Mouse (Mus musculus) colon, adult 2 months (tissue): ENCODE results near the gene Snx20. TPM values are rescaled to one million over a fixed set of nuclear protein-coding genes. Genes with fewer than 3 reads are reported as not detected.

Experiments used
- polyA plus RNA-seq: library from polyadenylated mRNA; depleted of rRNA; stranded (reverse); fragments of >200 nt; gene quantifications from 2 replicates; pipeline ENCODE4 v1.2.3, GENCODE M21; 2012; rRNA removed

The Snx20 gene
- 29.2 and 35.8 TPM in 2 replicates for polyA plus RNA-seq

DNA sequence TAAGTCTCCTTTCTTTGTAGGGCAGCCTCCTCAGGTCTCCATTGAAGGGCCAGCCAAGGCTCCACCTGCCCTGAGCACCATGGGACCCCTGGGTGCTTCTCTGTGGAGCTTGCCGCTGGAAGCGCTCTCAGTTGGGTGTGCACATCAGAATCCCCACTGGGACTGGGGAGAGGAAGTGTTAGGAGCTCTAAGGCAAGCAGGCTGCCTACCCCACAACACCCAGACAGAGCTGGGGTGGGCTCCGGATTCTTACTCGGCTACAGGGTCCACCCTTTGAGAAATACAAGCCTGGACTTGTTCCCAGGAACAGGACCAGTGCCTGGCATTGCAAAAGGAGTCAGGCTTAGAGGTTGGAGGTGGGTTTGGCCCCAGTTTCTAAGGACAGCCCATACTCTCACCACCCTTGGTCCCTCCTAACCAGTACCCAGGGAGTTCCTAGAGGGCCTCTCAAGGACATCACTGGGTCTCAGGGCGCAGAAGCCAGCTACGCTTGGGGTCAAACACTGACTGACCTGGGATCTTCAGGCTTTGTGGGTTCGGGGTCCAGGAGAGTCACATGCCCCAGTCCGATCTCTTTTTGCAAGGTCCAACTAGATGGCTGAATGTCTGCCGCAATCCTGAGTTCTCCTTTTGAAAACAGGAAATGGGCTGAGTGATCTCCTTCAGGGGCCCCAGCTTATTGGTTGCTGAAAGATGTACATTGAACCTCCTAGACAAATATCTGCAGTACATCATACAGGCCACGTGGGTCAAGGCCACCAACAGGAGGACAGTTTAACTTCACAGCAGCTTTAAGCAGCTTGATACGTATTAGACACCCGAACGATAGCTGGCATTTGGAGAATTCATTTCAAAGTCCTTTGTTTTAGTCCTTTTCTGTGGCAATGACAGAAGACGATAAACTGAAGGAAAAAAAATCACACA lies at the start of gene Snx20:
TSS of gene Snx20 (minus strand) at position 655 of the 924 bp plus-strand sequence.

DNA sequence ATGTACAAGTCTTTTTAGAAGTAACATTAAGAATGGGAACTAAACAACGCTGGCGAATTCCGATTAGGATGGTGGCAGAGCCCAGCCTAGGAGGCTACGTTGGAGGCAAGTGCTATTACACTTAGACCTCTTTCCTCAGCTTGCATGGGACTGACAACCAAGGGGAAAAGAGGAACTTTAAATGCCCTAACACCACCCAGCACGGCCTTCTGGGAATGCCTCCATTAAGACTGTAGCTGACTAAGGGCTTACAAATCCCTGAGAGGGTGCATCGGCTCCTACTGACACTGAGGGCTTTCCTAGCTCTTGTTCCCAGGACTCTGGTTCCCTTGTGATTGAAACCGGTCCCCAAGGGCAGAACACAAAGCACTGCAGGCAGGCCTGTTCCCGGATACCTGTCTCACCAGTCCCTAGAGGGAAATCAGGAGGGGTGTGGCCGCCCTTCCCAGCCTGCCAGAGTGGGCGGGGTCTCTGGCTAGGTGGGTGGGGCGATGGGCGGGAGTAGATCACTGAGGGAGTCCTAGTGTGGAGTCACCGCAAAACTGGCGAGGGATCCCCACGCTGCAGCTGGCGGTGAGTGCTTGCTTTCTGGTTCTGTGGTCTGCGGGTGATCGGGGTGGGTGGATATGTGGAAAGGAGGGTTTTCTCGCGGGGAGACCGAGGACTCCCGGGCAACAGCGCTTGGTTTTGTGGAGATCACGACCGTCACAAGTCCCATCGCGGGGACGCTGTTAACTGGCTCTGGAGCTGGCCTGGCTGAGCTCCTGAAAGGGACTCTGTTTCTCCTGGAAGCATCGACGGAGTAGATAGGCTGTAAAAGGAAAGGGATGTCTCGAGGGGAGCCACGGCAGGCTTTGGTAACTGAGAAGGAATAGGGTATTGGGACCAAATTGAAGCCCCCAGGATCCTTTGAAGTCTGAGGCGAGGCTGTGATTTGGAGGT lies 11.2 kb upstream of the Snx20 start, which contains the start of gene Nod2:
TSS of gene Nod2 (plus strand) at position 479 of the 942 bp plus-strand sequence.

Other genes starting within 250 kb of the Snx20 start
- 31.2 and 34.8 TPM in 2 replicates for gene Nkd1, start 114.8 kb downstream of the Snx20 start, polyA plus RNA-seq
- gene Nod2, start 11.2 kb upstream of the Snx20 start, polyA plus RNA-seq = 3.5 and 3.7 TPM in 2 replicates
- gene Cyld, start 60.9 kb upstream of the Snx20 start, polyA plus RNA-seq = 4.1 TPM in 2 replicates